Mouse (Mus musculus) regulatory T cell (primary cell): ENCODE measurements around the gene Cyp2ab1.
"Not testable (repeated sequence)": the region's sequence is repeated elsewhere in the genome, so short reads cannot be mapped to it uniquely, and the experiment has no call there.

Experiments
- in situ Hi-C: fragments of 300-600 bp; cut with MboI, MseI; formaldehyde crosslinking; loops from one replicate; pipeline ENCODE4 v1.15.1; 2025; ENCODE audit warnings: high pct_unique_total_duplicates

Cyp2ab1 gene

GRCm38 (mm10) chr16:20325286-20325685, at the start of gene Cyp2ab1:
Gene Cyp2ab1, minus strand, starts transcription at chr16:20325404.
- in situ Hi-C loops: no loop called here

- in situ Hi-C loops: no loop called here
Observed at GRCm38 (mm10) chr16:20371731-20372130, 46.5 kb upstream of the Cyp2ab1 start.

DNA sequence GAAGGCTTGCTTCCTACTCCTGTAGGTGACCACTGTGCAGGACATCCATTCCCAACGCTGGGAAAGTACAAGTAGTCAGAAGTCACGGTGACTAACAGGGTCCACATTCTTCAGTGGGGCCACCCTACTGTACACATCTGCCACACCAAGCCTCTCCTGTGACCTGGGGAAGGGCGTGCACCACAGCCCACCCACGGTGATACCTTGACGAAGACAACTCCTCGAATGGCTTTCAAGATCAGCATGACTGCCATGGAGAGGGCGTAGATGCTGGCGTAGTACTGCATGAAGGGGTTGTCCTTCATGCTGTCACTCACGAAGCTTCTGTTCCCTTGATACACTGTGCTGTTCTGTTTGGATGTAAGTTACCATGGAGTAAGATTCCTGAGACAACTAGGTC, 43.0 kb upstream of the Cyp2ab1 start:
- in situ Hi-C loops: no loop called here

- in situ Hi-C loops: no loop called here
Observed at GRCm38 (mm10) chr16:20362121-20362520, 36.9 kb upstream of the Cyp2ab1 start.

DNA sequence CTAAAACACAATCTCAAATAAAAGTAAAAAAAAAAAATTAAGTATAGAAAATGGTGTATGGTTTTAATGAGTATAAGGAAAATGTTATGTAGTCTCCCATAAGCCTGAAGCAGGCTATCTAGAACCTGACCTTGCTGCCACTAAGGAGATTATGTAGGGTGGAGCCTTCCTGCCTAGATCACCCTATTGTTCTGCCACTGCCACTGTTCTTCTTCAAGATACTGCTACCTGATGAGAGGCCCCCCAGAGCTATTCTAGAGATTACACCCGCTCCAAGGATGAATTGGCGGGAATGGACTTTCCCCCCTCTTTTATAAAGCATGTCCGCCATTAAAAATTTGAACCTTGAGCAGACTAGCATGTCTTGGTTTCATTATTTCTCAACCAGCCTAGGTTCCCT, 36.3 kb upstream of the Cyp2ab1 start:
- in situ Hi-C loops: not testable (repeated sequence)

- in situ Hi-C loops: no loop called here
Observed at GRCm38 (mm10) chr16:20359643-20360295, 34.6 kb upstream of the Cyp2ab1 start.

- in situ Hi-C loops: no loop called here
Observed at GRCm38 (mm10) chr16:20357837-20358236, 32.6 kb upstream of the Cyp2ab1 start.

DNA sequence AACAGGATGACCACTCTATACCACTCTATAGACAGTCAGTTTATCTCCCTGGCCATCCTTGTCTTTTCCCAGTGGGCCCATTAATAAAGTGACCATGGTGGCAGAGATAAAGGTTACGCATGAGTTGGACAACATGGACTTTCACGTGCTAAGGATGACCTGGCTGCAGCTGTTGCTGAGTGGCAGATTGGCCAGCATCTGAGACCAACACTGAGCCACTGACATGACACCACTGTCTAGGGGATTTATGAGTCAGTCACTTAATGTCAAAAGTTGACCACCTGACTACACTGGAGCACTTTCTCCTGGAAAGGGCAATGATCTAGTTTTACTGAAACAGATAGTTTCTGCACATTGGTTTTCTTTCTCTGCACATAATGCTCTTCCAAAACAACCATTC, 29.6 kb upstream of the Cyp2ab1 start:
- in situ Hi-C loops: no loop called here

DNA sequence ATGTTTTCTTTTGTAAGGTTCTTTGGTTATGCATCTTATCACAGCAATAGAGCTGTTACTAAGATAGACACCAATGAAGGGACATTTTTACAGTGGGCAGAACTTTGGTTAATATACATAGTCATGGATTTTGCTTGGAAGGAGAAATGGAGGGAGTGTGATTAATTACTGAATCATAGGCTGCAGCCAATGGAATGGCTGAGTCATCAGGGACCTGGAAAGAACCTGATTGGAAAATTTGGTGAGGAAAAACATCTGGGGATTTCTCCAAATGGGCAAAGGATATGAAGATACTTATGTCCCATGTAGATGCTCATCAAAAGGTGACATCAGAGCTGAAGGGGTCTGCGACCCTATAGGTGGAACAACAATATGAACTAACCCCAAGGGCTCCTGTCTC, 28.8 kb upstream of the Cyp2ab1 start:
- in situ Hi-C loops: no loop called here

GRCm38 (mm10) chr16:20345464-20345863, 20.3 kb upstream of the Cyp2ab1 start:
- in situ Hi-C loops: no loop called here

DNA sequence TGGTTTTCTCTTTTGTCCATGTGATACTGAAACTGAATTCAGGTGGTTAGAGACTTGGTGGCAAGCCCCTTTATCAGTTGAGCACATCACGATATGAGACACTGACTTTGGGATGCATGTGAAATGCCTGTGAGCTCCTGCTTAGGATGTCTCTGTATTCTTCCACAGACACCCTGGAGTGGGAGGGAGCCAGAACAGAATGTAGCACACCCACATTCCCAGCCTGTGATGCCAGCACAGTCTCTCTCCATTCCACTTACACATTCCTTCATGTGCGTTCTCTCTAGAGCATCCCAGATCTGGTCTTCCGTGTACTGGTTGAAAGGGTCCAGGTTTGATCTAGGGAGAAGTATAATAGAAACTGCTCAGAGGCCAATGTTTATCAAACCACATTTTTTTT, 13.4 kb upstream of the Cyp2ab1 start:
- in situ Hi-C loops: no loop called here

DNA sequence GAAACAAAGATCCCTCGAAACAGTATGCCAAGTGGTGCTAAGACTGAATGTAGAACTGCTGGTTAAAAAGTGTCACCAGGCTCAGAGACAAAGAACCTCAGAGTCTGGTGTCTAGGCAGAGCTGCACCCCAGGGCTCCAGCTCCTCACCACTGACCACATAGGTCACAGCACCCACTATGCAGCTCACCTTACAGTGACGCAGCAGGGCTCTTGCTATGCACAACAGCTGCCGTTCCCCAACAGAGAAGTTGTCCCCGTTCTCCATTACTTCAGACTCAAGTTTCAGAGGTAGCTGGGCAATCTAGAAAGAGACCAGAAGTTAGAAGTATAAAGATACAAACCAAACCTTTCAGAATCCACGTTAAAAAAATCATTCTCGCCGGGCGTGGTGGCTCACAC, 9.7 kb upstream of the Cyp2ab1 start:
- in situ Hi-C loops: no loop called here

- in situ Hi-C loops: no loop called here
Observed at GRCm38 (mm10) chr16:20328306-20328705, 3.1 kb upstream of the Cyp2ab1 start.

DNA sequence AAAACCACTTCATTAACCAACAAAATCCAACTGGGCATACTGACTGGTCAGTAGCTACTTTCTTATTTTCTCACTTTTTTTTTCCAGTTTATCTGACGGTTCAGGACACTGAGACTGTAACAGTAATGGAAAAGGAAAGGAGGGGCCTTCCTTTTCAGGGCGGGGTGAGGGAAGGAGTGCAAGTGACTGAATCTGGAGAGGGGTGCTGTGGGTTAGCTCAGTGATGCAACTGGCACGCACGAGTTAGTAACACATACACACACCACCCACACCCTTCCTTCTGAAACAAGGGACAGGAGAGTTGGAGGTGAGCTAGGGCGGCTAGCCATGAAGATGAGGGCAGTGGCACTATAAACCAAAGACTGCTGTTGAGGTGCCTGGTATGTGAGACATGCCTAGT, 1.3 kb downstream of the Cyp2ab1 start:
- in situ Hi-C loops: no loop called here

- in situ Hi-C loops: no loop called here
Observed at GRCm38 (mm10) chr16:20322274-20322673, 2.9 kb downstream of the Cyp2ab1 start.

GRCm38 (mm10) chr16:20316770-20317169, 8.4 kb downstream of the Cyp2ab1 start:
- in situ Hi-C loops: no loop called here

- in situ Hi-C loops: no loop called here
Observed at GRCm38 (mm10) chr16:20315266-20315665, 9.9 kb downstream of the Cyp2ab1 start.

DNA sequence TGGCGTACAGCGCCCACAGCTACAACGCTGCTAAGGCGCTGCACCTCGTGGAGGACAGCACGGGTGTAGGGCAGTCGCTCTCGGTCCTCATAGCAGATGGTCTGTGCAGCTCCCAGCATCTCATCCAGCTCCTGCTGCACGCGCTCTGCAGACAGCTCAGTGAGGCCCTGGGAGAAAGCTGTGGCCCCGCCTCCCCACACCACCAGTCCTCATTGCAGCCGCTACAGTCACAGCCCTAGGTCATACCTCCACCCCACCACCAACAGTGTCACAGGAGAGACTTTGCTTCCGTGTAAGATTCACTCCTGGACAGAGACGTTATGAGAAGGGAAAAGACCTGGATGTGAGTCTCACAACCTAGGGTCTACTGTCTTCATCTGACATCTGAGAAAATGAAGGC, 12.9 kb downstream of the Cyp2ab1 start:
- in situ Hi-C loops: no loop called here

GRCm38 (mm10) chr16:20301770-20302649, 23.2 kb downstream of the Cyp2ab1 start, which contains the start of gene Parl:
Gene Parl, minus strand, starts transcription at chr16:20302387.
- in situ Hi-C loops: no loop called here

- in situ Hi-C loops: no loop called here
Observed at GRCm38 (mm10) chr16:20300076-20300475, 25.1 kb downstream of the Cyp2ab1 start.

GRCm38 (mm10) chr16:20280238-20280637, 45.0 kb downstream of the Cyp2ab1 start:
- in situ Hi-C loops: loop anchor here (10.0 kb wide), 1 partner anchor 1325 kb away; no protein-coding TSS in a partner anchor

- in situ Hi-C loops: loop anchor here (5.0 kb wide), 1 partner anchor 42 kb away; no protein-coding TSS in a partner anchor
Observed at GRCm38 (mm10) chr16:20279395-20279794, 45.8 kb downstream of the Cyp2ab1 start.

DNA sequence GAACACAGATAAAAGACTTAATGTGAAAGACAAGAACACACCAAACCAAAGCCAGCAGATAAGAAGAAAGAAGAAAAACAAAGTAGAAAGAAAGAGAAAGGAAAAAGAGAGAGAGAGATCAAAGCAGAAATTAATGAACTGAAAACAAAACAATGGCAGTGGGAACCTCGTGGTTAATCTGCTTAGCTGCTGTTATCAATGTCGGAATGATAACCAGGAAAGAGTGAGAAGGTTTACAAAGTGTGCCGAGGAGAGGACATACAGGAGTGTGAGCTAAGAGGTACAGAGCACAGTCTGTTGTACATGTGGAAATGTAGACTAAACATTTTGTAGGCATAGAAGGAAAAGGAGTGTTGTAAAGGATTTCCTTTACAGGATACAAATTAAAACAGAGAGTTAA, 52.2 kb downstream of the Cyp2ab1 start:
- in situ Hi-C loops: no loop called here
